Mouse (Mus musculus) central nervous system, embryonic 11.5 days (tissue): ENCODE results near the gene Olfr1151. TPM values are rescaled to one million over a fixed set of nuclear protein-coding genes. Genes with fewer than 3 reads are reported as not detected.

Source experiments
- polyA plus RNA-seq: library from polyadenylated mRNA; depleted of rRNA; stranded (reverse); fragments of >200 nt; gene quantifications from 2 replicates; pipeline ENCODE4 v1.2.3, GENCODE M21; 2012; rRNA removed

Gene Olfr1151
- not detected in 2 replicates for polyA plus RNA-seq

DNA sequence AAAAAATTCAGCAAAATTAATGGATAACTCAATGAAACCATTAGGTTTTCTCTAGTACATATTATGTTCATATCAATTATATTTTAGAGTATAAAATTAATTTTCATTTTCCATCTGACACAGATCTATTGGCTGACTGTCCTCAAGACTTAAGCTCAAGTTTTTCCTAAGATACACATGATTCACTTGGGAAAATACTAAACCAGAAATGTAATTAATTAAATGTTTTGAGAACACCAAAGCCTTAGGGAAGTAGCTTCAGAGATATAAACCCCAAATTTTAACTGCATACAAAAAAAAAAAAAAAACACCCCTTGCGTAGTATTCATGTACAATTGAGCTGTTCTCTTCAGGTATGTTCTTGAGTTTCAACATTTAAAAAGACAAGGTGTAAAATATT is at the start of gene Olfr1151:
TSS of gene Olfr1151 (plus strand) at position 301 of the 400 bp plus-strand sequence.

DNA sequence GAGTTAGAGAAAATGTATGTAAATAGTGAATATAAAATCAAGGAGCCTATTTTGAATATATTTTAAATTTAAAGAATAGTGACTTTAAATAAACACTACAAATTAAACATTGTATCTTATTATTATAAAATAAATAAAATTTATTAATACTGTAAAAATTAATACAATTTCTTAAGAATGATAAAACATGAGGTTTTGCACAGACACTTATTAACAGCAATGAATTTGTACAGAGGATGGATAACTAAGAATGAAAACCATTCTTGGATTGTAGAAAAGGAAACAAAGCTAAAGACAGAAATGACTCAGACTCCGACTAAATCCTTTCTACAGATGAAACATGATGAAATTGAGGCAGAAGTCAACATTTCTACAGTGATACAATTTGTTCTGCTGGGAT is 46.1 kb upstream of the Olfr1151 start, which contains the start of gene Olfr1145:
TSS of gene Olfr1145 (plus strand) at position 301 of the 400 bp plus-strand sequence.

DNA sequence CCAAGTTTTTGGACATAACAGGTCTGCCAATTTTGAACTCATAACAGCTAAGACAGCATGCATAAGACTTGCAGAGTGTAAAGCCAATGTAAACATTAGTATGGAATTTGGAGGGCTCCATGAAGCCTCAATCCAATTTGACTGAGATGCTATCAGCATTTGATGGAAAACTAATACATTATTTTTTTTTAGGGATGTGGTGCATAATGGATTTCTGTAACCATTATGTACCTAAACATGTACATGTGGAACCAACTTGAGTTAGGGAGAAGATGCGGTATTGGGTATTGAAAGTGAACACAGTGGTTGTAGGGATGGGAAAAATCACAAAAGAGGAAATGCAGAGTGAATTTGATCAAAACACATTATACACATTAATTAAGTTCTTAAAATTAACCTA is 25.4 kb upstream of the Olfr1151 start, which contains the start of gene Olfr1148:
TSS of gene Olfr1148 (plus strand) at position 301 of the 400 bp plus-strand sequence.

DNA sequence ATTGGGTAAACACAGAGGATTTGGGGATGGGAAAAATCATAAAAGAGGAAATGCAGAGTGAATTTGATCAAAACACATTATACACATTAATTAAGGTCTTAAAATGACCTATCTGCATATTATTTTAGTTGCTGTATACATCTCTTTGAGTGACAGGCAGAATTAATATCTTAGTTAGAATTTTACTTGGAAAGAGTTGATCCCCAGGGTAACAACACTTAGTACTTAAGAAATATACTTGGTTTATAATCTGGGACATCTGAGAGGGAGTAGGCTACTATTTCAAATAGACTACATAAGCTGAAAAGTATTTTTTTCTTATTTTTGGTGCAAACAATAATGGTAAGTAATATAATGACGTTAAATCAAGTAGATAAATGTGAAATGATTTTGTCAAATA is 12.0 kb upstream of the Olfr1151 start, which contains the start of gene Olfr1150-ps1:
TSS of gene Olfr1150-ps1 (plus strand) at position 301 of the 400 bp plus-strand sequence.

DNA sequence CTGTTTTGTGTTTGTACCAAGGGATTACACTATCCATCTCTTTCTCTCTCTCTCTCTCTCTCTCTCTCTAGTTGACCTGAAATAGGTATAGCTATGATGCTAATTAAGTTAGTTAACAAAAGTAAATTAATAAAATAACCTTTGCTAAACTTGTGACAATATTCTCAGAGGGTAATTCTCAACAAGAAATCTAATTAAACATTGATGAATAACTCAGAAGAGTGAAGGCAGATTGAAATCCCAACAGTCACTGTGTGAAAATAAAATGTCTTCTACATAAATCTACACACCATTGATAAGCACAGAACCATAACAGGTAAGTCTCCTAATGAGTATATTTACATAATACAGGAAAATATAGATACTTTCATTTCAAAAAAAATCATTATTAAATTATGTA is 10.5 kb downstream of the Olfr1151 start, which contains the start of gene Olfr1152:
TSS of gene Olfr1152 (plus strand) at position 301 of the 400 bp plus-strand sequence.

DNA sequence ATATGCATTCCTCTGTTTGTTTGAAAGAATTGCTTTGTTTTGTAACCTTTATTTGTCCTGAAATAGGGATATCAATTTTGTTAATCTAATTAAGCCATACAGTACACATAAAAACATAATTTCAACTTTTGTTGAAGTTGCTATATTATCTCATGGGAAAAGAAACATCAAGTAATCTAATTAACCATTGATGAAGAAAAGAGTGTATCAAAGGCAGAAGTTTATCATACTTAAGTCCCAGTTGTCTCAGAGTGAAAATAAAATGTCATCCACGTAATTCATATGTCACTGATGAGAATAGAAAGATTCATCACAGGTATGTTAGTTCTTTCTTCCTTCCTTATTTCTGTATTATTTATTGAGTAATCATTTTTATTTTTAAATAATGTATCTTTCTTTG is 39.0 kb downstream of the Olfr1151 start, which contains the start of gene Olfr1153:
TSS of gene Olfr1153 (plus strand) at position 301 of the 400 bp plus-strand sequence.

DNA sequence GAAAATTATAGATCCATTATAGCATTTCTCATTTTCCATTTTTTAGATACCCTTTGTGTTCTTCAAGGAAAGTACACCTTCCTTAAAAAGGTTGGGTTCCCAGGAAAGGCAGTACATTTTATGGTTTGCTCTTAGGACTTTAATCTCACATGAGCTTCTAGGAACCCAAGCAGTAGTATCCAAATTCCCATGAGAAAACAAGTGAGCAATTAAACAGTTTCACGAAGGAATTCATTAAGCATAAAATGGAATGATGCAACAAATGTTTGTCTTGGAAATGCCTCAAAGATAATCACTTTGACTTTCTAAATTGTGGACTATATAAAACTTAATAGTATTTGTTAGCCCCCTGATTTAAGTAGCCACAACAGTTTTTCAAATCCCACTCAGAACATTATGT is 49.4 kb downstream of the Olfr1151 start, which contains the start of gene Olfr1154:
TSS of gene Olfr1154 (minus strand) at position 101 of the 400 bp plus-strand sequence.

Other genes with a start within 250 kb of the Olfr1151 start
- not detected in 2 replicates for gene Olfr1130, start 249.7 kb upstream of the Olfr1151 start, polyA plus RNA-seq
- not detected in 2 replicates for gene Olfr1131, start 228.8 kb upstream of the Olfr1151 start, polyA plus RNA-seq
- not detected in 2 replicates for gene Olfr1132, start 218.3 kb upstream of the Olfr1151 start, polyA plus RNA-seq
- not detected in 2 replicates for gene Olfr1133, start 208.5 kb upstream of the Olfr1151 start, polyA plus RNA-seq
- gene Olfr1134, start 197.4 kb upstream of the Olfr1151 start, polyA plus RNA-seq, result not detected in 2 replicates
- not detected in 2 replicates for gene Olfr1135, start 182.2 kb upstream of the Olfr1151 start, polyA plus RNA-seq
- not detected in 2 replicates for gene Olfr1136, start 161.9 kb upstream of the Olfr1151 start, polyA plus RNA-seq
- not detected in 2 replicates for gene Olfr1137, start 142.7 kb upstream of the Olfr1151 start, polyA plus RNA-seq
- gene Olfr1138, start 115.9 kb upstream of the Olfr1151 start, polyA plus RNA-seq, result not detected in 2 replicates
- not detected in 2 replicates for gene Olfr1140, start 112.1 kb upstream of the Olfr1151 start, polyA plus RNA-seq
- not detected in 2 replicates for gene Olfr1141, start 101.9 kb upstream of the Olfr1151 start, polyA plus RNA-seq
- gene Olfr152, start 76.4 kb upstream of the Olfr1151 start, polyA plus RNA-seq, result not detected in 2 replicates
- not detected in 2 replicates for gene Olfr1143, start 55.3 kb upstream of the Olfr1151 start, polyA plus RNA-seq
- not detected in 2 replicates for gene Olfr1145, start 46.0 kb upstream of the Olfr1151 start, polyA plus RNA-seq
- not detected in 2 replicates for gene Olfr1148, start 25.3 kb upstream of the Olfr1151 start, polyA plus RNA-seq
- not detected in 2 replicates for gene Olfr1150-ps1, start 11.9 kb upstream of the Olfr1151 start, polyA plus RNA-seq
- gene Olfr1152, start 10.6 kb downstream of the Olfr1151 start, polyA plus RNA-seq, result not detected in 2 replicates
- not detected in 2 replicates for gene Olfr1153, start 39.1 kb downstream of the Olfr1151 start, polyA plus RNA-seq
- not detected in 2 replicates for gene Olfr1154, start 49.3 kb downstream of the Olfr1151 start, polyA plus RNA-seq
- gene Olfr1155, start 89.3 kb downstream of the Olfr1151 start, polyA plus RNA-seq, result not detected in 2 replicates
- not detected in 2 replicates for gene Olfr1156, start 97.2 kb downstream of the Olfr1151 start, polyA plus RNA-seq
- not detected in 2 replicates for gene Olfr1157, start 112.4 kb downstream of the Olfr1151 start, polyA plus RNA-seq
- gene Olfr74, start 118.8 kb downstream of the Olfr1151 start, polyA plus RNA-seq, result not detected in 2 replicates
- gene Olfr1158, start 134.3 kb downstream of the Olfr1151 start, polyA plus RNA-seq, result not detected in 2 replicates
- gene Olfr1160, start 152.4 kb downstream of the Olfr1151 start, polyA plus RNA-seq, result not detected in 2 replicates
- gene Olfr1161, start 166.9 kb downstream of the Olfr1151 start, polyA plus RNA-seq, result not detected in 2 replicates
- gene Olfr73, start 181.8 kb downstream of the Olfr1151 start, polyA plus RNA-seq, result not detected in 2 replicates
- not detected in 2 replicates for gene Olfr1162, start 195.3 kb downstream of the Olfr1151 start, polyA plus RNA-seq
- gene Olfr1163, start 216.0 kb downstream of the Olfr1151 start, polyA plus RNA-seq, result not detected in 2 replicates
- gene Olfr1164, start 238.1 kb downstream of the Olfr1151 start, polyA plus RNA-seq, result not detected in 2 replicates